Mouse (Mus musculus): ENCODE results near the gene Pank2. TPM values are rescaled to one million over a fixed set of nuclear protein-coding genes. Genes with fewer than 3 reads are reported as not detected.

The Pank2 gene
- polyA plus RNA-seq, 1 experiment, result 27.0 TPM

DNA sequence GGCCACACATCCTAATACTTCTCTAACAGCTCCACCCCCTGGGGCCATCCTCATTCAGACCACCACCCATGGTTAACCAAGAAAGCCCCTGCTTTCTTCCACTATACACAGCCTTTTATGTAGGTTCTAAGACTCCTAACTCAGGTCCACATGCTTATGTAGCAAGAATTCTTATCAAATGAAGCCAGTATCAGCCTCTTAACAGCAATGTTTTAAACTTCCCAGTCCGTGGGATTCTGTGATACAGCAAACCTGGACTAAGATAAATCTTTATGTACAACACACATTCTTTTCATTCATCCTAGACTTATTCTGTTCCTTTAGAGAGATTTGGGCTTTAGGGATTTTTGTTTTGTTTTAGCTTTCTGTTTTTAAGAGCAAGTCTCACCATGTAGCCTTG lies 61.4 kb downstream of the Pank2 start:
- DNase-seq (ENCODE audit: low spot score), result no peak

DNA sequence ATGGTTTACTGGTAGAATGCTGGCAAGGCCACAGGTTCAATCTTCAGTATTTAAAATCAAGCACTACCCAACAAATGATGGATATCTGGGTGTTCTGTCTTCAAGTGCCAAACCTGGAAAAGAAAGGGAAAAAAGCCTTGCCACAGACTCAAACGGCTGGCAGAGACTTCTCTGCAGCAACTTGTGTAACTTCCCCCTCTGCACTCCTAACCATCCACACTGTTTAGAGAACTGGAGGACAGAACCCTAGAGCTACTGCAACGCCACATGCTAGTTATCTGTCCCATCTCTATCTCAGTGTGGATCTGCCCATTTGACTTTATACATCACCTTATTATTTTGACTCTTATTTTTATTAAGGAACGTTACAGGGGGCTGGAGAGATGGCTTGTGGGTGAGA lies 63.7 kb downstream of the Pank2 start:
- no peak for DNase-seq (ENCODE audit: low spot score)

DNA sequence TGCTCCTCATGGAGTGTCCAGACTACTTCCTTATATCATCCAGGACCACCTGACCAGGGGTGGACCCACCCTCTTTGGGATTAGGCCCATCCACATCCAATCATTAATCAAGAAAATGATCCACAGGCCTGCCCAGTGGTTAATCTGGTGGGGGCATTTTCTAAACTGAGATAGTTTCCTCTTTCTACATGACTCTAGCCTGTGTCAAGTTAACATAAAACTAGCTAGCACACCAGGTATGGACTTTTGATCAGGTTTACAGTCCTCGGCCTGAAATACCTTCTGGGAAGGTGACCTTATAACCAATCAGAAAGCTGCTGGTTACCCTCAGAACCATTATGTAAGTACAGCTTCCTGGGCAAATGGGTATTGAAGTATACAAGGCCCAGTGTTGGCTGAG lies 66.7 kb downstream of the Pank2 start:
- no peak for DNase-seq (ENCODE audit: low spot score)

DNA sequence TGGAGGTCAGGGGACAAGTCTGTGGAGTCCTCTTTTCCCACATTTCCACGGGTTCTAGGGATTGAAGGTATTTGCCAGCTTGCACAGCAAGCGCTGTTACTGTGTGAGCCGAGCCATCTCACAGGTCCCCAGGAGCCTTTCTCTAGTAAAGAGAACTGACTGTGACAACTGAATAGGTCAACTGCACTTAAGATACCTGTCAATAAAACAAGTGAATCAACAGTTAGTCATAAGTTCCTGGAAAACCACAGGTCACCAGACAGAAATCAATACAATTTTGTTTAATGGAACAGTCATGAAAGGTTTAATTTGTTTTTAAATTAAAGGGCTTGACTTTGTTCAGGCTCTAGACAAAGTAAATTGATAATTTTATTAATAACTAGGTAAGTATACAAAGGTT lies 68.3 kb downstream of the Pank2 start:
- DNase-seq (ENCODE audit: low spot score), result no peak

DNA sequence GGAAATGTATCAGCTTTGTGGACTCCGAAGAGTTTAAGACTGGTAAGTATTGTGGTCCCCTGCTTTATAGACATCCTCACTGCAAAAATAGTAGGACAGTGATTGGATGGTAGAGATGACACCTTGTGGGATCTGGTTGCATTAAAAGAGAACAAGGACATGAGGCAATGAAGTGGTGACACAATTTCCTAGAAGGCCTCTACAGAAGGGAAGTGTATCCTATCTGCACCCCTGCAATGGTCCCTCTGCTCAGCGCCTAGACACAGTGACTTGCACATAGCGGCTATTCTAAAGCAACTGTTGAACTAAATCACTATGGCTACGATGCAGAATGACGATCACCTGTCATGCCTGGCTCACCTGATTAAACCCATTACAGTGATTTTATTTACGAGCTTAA lies 75.3 kb downstream of the Pank2 start:
- DNase-seq (ENCODE audit: low spot score), result no peak

DNA sequence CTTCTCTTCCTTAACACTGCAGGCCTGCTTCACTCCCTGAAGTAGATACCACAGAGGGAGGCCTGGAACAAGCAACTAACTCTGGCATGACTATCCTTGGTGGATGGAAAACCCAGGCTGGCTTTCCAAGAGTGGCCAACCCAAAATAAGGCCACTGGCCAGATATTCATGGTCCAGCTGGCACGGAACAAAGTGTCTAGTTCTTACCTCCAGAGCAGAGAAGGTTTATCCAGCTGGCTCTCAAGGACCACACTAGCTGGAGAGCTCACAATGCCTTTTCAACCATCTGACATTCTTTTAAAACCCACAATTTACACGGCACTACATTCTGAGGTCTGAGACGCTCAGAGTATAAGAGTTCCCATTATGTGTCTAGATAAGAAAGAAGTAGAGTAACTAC lies 82.2 kb downstream of the Pank2 start:
- no peak for DNase-seq (ENCODE audit: low spot score)

DNA sequence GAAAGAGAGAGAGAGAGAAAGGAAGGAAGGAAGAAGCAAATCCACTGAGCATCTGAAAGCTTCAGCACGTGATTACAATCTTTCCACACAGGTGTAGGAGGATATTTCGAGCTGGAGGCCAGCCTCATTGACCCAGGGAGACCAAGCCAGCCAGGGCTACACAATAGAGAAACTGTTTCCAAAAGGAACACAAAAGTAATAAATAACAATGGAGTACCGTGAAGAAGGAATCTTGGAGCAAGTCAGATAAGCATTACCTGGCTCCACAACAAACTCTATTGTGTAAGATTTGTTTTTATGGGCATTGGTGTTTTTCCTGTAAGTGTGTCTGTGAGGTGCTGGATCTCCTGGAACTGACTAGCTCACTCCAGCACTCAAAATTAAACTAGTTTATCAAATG lies 83.3 kb downstream of the Pank2 start:
- DNase-seq (ENCODE audit: low spot score), result no peak

Other genes starting within 250 kb of the Pank2 start
- gene Gfra4, start 219.4 kb upstream of the Pank2 start, polyA plus RNA-seq (2012; rRNA removed), result 135 and 138 TPM in 2 replicates
- 256 and 287 TPM in 2 replicates for gene Adam33, start 198.7 kb upstream of the Pank2 start, polyA plus RNA-seq (2012; rRNA removed)
- gene Siglec1, start 175.7 kb upstream of the Pank2 start, polyA plus RNA-seq (2012; rRNA removed), result 7.6 and 8.7 TPM in 2 replicates
- 33.1 and 34.8 TPM in 2 replicates for gene Hspa12b, start 135.2 kb upstream of the Pank2 start, polyA plus RNA-seq (2012; rRNA removed)
- not detected in 2 replicates for gene Gm11037, start 129.0 kb upstream of the Pank2 start, polyA plus RNA-seq (2012; rRNA removed)
- 51.9 and 54.5 TPM in 2 replicates for gene 1700037H04Rik, start 102.4 kb upstream of the Pank2 start, polyA plus RNA-seq (2012; rRNA removed)
- gene Cenpb, start 82.4 kb upstream of the Pank2 start, polyA plus RNA-seq (2012; rRNA removed), result 60.4 and 94.3 TPM in 2 replicates
- 38.9 and 39.3 TPM in 2 replicates for gene Cdc25b, start 75.5 kb upstream of the Pank2 start, polyA plus RNA-seq (2012; rRNA removed)
- gene Spef1, start 75.2 kb upstream of the Pank2 start, polyA plus RNA-seq (2012; rRNA removed), result 10.3 and 12.4 TPM in 2 replicates
- 40.0 and 44.7 TPM in 2 replicates for gene Ap5s1, start 55.4 kb upstream of the Pank2 start, polyA plus RNA-seq (2012; rRNA removed)
- 47.2 and 50.2 TPM in 2 replicates for gene Mavs, start 28.4 kb upstream of the Pank2 start, polyA plus RNA-seq (2012; rRNA removed)
- gene Rnf24, start 90.4 kb downstream of the Pank2 start, polyA plus RNA-seq (2012; rRNA removed), result 5.4 and 6.2 TPM in 2 replicates
- gene Smox, start 229.0 kb downstream of the Pank2 start, polyA plus RNA-seq (2012; rRNA removed), result 16.7 and 18.4 TPM in 2 replicates